Mouse (Mus musculus): ENCODE results near the gene BC004004.
"Not testable (repeated sequence)": the region's sequence is repeated elsewhere in the genome, so short reads cannot be mapped to it uniquely, and the experiment has no call there.

The BC004004 gene

DNA sequence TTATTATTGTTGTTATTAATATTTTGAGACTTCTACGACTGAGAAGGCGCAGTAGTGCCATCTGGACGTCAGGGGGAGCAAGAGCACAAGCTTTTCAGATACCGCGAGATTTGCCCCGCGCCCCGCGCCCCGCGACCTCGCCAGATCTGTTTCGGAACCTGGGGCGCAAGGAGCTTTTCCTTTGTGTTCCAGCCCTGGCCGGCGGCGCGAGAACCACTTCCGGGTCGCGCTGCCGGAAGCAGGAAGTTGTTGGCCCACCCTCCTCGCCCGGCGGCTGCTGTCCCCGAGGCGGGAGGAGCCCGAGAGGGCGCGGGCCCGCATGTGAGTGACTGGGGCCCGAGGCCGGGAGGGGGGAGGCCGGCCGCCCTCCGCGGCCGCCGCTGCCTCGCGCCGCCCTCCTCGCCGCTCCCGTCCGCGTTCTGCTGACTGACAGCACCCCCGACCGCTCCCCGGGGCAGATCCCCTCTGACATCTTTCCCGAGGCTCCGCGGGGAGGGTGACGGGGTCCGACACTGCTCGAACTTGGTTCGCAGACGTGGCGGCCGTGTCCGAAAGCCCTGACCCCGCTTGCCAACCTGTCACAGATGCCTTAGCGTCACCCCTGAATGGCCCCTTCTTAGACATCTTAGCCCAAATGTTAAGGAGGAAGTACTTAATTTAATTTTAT is at the start of gene BC004004:
TSS of gene BC004004 (plus strand) at position 107 of the 667 bp plus-strand sequence.
- peak; percentile 97 to 98 for DNase-seq (ENCODE audit: low spot score in 2 of 2)

DNA sequence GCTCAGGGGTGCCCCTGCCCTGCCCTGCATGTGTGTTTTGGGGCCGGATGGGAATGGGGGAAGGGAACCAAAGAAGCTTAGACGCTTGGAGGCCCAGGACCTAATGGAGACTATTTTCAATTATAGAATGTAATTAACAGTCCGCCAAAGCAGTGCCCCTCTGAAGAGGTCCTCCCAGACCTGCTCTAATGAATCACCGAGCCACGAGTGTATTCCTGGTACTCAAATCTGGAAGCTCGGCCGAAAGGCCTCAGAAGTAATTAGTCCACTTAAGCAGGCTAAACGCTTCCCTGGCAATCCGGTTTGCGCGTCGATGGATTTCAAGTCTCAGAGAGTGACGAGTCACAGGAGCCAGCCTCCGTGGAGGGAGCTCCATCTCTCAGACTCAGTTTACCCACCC is 48.0 kb upstream of the BC004004 start:
- DNase-seq (ENCODE audit: low spot score in 2 of 2) = no peak

DNA sequence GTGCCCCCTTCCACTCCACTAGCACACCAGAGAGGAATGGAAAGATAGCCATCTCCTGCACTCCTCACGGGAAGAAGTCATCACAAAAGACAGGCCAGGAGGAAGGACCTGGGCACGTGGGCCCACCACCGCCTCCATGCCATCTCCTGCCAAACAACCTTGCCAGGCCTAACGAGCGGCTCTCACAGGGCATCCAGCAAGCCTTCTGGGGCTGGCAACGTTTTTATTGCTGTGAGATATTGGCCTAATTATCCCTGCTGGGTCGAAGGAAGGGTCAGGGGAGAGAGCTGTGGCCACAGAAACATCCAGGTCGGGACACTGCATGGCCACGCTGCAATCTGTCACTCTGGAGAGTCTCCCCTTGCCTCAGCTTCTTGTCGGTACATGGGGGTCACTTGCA is 37.5 kb upstream of the BC004004 start:
- DNase-seq (ENCODE audit: low spot score in 2 of 2) = no peak

DNA sequence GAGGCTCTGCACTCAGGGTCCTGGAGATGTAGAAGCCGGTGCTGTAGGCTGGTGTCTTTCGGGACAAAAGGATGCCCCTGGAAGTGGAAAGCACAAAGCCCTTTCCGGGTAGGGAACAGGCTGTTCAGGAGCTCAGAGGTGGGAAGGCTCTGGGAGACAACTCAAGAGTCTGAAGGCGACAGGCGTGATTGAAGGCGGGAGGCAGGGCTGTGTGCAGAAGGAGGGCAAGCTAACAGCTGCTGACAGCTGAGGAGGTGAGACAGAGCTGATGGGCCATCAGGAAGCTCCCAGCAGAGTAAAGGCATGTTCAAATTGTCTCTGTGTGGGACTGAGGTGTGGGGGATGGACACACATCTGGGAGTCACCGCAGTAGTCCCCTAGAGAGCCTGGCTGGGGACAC is 32.5 kb upstream of the BC004004 start:
- no peak for DNase-seq (ENCODE audit: low spot score in 2 of 2)

DNA sequence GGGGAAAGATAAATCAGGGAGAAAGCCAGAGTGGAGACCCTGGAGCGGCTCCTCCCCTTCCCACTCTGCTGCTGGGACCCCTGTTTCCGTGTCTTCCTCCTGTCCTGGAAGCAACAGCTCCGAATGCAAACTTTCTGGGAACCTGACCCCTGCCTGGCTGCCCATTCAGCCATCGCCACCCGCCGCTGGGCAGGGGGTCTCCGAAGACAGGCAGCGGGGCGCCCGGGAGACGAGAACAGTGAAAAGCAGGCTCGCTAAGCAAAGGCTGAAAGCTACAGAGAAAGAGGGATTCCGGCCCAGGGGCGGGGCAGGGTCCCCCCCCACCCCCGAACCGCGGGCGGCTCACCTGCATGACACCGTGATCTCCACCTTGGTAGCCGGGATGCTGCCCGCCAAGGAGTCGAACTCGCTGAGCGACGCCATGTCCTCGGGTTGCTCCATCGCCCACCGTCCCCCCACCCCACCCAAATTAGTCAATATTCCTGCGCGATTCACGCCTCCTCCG is 31.3 kb upstream of the BC004004 start:
- no peak for DNase-seq (ENCODE audit: low spot score in 2 of 2)

DNA sequence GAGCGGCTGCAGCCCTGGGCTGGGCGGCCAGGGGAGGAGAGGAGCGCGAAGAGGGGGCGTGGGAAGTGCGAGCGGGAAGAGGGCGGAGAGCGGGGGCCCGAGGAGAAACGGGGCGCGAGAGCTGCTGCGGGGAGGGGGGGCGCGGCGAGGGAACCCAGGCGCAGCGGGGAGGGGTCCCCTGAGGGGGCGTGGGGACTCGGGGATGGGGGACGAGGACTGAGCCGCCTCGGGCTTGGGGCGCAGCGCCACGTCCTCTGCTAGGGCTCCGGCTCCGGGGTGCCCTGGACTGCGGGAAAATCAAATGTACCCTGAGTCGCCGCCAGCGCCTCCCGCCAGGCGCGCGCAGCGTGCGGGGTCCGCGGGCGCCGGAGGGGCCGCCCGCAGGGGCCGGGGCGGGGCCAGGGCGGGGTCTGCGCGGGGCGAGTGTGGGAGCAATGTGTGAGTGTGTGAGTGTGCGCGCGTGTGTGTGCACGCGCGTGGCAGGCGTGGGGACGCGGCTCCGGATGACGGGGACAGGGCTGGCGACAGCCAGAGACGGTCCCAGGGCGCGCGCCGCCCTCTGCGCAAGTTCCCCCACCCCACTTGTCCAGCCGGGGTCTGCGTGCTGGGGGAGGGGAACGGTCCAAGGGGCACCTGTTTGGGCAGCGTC is 30.7 kb upstream of the BC004004 start, which contains the start of gene Cpne5:
TSS of gene Cpne5 (minus strand) at position 396 of the 649 bp plus-strand sequence.
- peak; percentile 73 to 75 for DNase-seq (ENCODE audit: low spot score in 2 of 2)

DNA sequence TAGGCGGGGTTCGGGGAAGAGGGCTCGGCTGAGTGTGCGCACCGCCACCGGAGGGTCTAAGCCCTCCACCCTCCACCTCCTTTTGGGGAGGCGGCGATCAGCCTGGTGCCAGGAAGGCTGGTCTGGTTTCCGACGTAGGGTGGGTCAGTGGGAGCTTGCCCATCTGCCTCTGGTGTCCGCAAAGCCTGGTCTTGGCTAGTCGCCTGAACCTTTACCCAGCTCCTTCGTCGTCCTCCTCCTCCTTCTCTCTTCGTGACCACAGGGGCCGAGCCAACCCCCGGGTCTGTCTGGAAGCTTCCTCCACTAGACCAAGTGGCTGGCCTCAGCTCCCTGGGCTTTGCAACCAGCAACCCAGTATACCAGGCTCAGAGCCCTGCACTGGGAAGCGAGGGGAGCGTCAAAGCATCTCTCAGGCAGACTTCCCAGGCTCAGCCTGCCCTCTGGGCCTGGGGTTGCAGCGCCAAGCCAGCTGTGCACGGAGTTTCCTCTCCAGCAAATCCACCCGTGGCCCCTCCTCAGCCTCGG is 30.1 kb upstream of the BC004004 start:
- peak; percentile 41 to 47 for DNase-seq (ENCODE audit: low spot score in 2 of 2)

DNA sequence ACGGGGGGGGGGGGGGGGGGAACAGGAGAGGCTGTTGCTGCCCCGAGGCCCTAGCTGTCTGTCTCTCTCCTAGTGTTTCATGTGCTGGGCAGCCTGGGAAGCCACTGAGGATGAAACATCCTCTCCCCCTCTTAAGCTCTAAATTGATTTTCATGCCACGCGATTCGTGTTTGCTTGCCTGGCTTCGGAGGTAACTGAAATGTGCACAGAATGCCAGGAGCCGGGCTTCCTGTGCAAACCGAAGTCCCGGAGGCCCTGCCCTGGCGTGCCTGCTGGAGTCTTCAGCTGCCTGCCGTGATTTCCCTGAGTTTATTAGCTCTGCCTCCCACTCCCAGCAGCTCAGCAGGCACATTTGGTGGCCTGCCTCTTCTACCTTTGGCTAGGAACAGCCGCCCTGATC is 23.7 kb upstream of the BC004004 start:
- no peak for DNase-seq (ENCODE audit: low spot score in 2 of 2)

DNA sequence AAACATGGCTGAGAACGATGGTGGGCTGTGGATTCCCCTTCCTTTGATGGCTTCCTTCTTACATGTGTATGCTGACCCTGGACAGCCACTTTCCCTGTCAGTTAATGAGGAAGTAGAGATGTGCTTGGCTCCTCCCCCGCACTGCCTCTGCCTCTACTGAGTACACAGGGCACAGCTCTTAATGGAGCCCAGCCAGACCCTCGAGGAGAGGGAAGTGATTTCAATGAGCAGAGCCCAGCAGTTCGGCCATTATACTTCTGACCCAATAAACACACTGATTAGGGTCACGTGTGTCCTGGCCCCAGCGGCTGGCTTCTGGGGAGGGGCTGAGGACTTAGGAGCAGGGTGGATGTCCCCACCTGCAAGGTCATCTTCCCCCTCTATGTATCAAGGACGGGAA is 22.9 kb upstream of the BC004004 start:
- peak; percentile 72 to 73 for DNase-seq (ENCODE audit: low spot score in 2 of 2)

DNA sequence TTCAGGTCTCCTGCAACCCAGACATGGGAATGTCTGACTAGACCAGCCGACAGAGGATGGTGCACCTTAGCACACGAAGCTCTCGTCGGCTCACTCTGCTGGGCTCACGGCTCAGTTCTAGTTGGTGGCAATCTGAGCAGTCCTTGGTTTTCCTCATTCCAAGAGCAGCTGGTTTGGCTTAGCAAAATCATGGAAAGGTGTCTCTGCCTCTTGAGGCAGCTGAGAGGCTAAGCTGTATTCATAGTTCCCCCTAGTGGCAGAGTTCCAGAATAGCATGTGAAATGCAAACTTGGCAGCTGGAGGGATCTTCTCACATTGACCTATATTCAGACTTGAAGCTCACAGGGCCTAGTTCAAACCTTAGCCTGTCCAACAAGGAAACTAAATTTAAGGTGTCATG is 22.0 kb upstream of the BC004004 start:
- peak; percentile 52 to 70 for DNase-seq (ENCODE audit: low spot score in 2 of 2)

DNA sequence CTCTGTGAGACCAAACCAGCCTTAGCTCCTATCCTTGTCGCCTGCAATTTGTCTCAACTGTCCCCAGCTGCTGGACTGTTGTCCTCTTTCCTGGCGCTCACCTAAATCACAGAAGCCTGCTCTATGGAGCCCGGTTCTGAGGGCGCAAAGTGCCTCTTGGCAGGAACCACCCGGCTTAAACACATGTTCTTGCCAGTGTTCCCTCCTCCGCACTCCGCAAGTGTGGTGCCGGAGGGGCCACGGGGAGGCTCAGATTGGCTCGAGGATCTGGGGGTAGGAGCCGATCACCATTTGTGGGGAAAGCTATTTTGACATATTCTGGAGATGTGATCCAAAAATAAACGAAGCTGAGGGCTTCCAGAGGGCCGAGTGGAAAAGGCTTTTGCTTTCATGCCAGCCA is 20.7 kb upstream of the BC004004 start:
- peak in 1 of 2 experiments; percentile 50 for DNase-seq (ENCODE audit: low spot score in 2 of 2)

DNA sequence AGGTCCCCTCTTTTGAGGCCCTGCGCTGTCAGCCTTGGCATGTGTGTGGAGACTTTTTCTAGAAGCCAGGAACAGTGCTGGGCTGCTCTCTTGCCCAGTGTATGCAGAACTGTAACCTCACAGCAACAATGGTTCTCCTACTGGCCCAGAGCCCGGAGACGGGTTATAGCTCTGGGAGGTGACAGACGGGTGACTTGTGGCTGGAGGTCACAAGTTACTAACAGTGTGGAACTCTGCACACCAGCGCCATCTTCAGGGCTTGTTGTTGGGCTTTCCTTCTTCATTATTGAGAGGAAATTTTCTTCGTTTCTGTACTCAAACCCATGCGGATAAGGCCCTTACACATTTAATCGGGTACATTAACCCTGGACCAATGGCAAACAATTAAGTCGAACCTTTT is 19.1 kb upstream of the BC004004 start:
- peak in 1 of 2 experiments; percentile 49 for DNase-seq (ENCODE audit: low spot score in 2 of 2)

DNA sequence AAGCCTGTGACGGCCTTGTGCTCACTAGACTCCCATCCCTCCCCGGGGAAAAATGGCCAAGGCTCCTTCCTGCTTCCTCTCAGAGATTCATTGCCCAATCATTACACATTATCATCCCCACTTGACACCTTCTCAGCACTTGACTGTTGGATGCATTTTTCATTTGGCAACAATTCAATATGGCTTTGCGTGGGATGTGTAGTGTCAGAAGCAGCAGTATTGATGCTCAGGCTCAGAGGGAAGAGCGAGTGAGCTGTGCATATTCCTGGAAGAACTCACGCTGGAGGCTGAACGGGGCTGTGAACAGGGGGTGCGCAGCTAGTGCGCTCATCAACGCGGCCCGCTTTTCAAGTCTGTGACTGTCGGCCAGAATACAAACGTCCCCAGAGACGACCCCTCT is 17.6 kb upstream of the BC004004 start:
- not testable (repeated sequence) for DNase-seq (ENCODE audit: low spot score in 2 of 2)

DNA sequence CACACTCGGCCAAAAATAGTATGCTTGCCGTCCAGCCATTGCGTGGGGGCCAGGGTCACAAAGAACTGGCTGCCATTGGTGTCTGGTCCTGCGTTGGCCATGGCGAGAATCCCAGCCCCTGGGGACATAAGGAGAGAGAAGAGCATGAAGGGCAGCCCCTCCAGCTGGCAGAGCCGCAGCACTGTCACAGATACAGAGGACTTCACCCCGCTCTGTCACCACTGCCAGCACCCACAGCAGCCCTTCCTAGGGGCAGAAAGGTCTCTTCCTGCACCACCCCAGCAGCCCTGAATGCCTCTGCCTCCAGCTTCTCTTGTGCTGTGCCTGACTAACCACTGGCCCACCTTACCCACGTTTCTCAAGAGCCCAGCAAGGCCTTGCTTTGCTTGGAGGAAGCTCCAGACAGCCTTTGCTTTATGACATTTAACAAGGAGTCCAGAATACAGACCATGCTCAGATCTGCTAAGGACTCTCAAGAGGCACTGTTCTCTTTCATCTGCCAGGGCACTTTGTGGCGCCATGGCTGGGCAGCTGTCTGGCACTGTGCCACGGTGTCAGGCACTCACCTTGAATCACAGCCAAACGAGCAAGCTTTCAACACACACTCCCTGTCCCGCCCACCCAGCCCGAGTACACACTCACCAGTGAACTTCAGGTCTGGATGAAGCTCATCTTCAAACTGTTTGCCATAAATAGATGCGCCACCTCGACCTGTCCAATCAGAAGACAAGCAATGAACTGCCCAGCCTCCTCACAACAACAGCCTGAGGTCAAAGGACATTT is 16.8 kb upstream of the BC004004 start:
- peak; percentile 59 to 72 for DNase-seq (ENCODE audit: low spot score in 2 of 2)

DNA sequence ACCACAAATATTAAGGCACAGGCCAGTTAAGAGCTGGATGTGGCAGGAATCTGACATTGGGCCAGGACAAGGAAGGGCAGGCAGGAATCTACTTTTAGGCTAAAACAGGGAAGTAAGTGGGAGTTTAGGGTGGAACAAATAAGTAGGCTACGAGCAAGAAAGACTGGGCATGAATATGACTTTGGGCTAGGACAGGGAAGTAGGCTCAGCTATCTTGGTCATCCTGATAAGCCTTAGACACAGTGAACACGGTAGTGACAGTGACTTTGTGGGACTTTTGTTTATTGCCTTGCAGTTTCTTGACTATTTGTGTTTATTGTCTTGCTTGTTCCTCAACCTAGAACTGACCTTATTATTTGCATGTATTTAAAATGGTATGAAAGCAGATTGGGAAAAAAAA is 15.4 kb upstream of the BC004004 start:
- DNase-seq (ENCODE audit: low spot score in 2 of 2) = no peak

DNA sequence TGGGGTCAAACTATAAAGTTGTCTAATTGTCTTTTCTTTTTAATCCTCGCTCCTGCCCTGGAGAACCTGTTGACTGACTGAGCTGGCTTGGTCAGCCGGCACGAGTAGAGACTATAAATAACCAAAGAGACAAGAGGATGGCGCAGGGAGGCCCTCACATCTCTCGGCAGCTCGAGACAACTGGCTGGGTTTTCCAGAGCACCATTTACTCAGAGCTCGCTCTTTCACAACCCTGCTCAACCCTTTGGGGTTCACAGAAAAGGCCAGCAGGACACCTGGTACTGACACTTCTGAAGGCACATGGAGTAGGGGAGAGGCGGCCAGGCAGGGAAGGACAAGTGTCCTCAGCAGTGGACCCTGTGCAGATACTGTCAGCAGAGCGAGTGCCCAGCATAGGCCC is 14.9 kb upstream of the BC004004 start:
- no peak for DNase-seq (ENCODE audit: low spot score in 2 of 2)

DNA sequence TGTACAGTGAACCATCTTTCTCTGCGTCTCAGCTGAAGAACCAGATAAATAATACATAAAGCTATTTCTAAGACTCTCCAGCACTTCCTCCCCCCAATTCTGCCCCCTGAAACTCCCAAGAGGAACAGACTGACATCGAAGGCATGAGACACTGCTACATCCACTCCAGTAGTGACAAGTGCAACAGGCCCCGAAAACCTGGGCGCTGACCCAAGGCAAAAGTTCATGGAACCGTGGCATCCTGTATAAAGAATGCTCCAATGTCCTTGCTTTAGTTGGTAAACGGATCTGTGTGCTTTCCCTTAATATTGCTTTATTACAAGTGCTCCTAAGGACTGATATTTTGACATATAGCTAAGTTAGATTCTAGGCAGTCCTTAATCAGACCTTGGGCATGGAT is 13.8 kb upstream of the BC004004 start:
- DNase-seq (ENCODE audit: low spot score in 2 of 2) = not testable (repeated sequence)

DNA sequence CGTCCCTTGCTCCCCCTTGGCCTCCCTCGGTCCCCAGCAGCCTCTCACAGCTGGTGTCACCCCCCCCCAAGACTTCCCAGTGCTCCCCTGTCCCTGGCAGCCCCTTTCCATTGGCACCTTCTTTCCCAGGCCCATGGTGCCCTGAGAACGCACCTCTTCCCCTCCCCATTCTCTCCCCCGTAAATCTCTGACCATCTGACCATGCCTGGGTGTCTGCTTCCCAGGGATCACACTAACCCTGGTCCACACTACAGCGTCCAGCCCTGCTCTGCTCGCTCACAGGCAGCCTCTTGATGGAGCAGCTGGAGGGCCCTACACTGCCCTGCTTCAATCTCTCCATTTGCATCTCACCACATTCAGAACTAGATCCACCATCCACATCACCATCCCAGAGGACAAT is 12.1 kb upstream of the BC004004 start:
- DNase-seq (ENCODE audit: low spot score in 2 of 2) = no peak

DNA sequence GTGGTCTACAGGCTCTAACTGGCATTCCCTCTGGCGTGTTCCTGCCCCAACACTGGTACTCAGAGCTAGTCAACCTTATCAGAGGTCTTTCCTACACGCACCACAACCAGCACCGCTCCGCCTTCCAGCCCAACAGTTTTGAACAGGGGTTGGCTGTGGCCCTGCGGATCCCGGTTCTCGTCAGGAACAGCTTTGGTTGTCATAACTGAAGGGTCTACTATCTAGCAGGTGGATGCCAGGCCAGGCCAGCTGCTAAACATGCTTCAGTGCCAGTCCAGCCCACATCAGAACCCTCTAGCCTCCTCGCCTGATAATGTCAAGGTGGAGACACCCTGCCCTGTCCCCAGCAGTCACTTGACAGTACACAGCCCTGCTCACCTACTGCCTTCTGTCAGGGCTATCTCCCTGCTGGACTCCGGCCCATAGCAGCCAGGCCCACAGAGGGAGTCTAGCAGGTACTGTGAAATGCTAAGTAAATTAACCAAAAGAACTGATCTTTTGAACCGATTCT is 11.5 kb upstream of the BC004004 start:
- no peak for DNase-seq (ENCODE audit: low spot score in 2 of 2)

DNA sequence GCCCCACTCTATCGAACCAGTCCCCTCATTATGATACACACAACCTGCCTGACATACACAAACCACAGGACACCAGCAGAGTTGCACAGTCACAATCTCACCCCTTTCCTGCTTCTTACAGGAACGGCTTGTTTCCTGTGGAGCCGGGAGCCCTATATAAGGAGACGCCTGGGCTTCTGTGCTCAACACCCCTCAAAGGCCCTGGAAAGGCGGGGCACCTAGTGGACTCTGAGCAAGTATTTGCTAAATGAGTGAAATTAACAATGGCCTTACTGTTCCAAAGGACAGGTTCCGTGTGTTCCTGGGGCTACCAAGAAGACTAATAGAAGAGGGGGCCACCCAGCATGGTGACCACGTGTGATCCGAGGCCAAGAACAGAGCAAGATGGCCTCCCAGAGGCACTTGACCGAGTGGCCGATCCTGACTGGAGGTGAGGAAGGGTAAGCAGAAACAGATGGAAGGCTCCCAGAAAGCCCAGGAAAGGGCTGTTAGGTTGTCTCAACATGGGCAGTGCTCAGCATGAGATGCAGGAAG is 10.5 kb upstream of the BC004004 start:
- no peak for DNase-seq (ENCODE audit: low spot score in 2 of 2)

DNA sequence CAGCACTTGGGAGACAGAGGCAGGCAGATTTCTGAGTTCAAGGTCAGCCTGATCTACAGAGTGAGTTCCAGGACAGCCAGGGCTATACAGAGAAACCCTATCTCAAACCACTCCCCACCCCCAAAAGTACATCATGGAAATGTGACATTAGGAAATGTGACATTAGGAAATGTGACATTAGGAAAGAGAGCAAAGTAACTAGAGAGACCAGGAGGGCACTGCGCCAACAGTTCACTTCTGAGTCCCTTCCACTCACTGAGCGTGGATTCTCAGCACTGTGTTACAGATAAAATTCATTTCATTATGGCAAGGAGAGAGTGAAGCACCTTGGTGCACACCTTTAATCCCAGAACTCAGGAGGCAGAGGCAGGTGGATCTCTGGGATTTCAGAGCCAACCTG is 9.7 kb upstream of the BC004004 start:
- no peak for DNase-seq (ENCODE audit: low spot score in 2 of 2)

DNA sequence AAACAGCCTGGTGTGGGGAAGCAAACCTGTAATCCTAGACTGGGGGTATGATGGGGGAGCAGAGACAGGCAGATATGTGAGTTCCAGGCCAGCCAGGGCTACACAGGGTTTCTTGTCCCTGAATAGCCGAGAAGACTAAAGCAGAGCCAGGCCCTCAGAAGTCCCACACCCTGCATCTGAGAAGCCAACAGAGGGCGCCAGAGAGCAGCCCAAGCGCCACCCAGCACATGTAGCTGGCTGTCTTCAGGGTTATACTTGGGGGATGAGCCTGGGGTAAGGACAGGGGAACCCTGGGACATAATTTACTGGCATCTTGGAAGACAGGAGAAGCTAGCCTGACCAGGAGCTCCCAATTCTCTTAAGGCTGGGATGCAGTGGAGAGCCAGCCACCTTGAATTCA is 9.1 kb upstream of the BC004004 start:
- peak; percentile 71 to 77 for DNase-seq (ENCODE audit: low spot score in 2 of 2)
